Mouse (Mus musculus): ENCODE results near the gene Vps33b.
A peak's percentile ranks its signal among the peaks of the same experiment; 100 is the strongest.

Gene Vps33b

DNA sequence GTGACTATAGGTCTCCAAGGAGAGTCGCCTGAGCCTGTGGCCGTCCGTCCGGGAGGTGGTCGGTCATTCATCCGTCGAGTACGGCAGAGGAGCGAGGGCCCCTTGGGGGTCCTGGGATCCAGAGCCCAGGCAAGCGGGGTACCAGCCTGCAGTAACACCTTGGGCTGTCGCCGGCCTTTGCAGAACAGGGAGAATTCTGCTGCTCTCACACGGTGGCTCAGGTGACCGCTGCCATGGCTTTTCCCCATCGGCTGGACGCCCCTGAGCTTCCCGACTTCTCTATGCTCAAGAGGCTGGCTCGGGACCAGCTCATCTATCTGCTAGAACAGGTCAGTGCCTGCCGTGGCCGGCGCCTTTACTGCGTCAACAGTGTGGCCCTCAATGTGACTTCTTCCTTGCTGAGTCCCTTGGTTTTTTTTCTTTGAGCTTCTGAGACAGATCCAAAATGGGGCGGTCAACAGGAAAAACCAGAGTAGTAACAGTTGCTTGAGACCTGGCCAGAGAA lies 354 bp downstream of the Vps33b start:
- no peak for DNase-seq (ENCODE audit: low spot score)

DNA sequence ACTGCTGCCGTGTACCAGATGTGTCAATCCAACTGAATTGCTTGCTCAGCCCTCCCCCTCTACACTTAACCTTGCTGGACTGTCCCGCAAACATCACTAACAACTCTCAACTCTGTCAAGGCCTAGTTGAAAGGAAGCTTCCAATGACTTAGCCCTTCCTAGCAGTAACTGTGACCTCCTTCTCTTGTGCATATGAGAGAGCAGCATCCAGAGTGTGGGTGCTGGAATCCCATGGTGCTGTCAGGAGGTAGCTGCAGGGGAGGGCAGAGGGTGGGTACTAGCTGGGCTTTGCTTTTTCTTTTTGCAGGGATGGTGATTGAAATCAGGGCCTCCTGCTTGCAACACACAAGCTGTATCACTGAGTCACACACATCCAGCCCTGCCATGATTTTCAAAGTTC lies 4.0 kb downstream of the Vps33b start:
- DNase-seq (ENCODE audit: low spot score): no peak

DNA sequence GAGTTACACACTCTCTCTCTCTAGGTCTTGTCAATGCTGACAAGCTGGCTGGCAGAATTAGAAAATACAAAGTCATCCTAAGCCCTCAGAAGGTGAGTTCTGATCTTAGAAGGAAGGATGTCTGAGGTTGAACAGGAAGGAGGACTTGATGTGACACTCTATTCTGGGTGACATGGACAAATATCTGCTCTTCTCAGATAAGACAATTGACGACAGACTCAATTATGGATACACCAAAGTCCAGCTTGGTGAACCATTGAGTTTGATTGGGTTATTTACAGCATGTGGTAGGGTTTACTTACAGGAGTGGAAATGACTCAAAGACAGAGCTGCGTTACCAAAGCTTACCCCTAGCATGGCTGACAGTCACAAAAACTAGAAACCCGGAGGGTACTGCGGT lies 6.9 kb downstream of the Vps33b start:
- DNase-seq (ENCODE audit: low spot score): no peak

GRCm38 (mm10) chr7:80280032-80280431 lies 10.6 kb downstream of the Vps33b start:
- DNase-seq (ENCODE audit: low spot score): no peak

DNA sequence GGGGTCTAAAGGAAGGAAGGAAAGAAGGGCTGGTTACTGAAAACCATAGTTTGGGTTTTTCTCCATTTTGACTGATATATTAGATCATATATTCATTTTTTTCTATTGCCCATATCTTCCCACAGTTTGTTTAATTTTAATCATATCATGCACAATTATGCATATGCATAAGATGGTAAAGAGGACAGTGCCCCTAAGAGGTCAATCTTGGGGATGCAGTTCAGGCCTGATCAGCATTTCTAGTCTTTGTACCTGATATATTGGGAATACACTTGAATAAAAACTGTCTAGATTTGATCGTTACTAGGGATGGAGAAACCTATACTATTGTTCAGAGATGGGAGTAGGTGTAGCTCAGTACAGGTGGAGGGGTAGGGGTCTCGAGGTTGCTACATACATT lies 11.5 kb downstream of the Vps33b start:
- no peak for DNase-seq (ENCODE audit: low spot score)

- DNase-seq (ENCODE audit: low spot score): no peak
These were observed 12.2 kb downstream of the Vps33b start for GRCm38 (mm10) chr7:80281646-80282045.

DNA sequence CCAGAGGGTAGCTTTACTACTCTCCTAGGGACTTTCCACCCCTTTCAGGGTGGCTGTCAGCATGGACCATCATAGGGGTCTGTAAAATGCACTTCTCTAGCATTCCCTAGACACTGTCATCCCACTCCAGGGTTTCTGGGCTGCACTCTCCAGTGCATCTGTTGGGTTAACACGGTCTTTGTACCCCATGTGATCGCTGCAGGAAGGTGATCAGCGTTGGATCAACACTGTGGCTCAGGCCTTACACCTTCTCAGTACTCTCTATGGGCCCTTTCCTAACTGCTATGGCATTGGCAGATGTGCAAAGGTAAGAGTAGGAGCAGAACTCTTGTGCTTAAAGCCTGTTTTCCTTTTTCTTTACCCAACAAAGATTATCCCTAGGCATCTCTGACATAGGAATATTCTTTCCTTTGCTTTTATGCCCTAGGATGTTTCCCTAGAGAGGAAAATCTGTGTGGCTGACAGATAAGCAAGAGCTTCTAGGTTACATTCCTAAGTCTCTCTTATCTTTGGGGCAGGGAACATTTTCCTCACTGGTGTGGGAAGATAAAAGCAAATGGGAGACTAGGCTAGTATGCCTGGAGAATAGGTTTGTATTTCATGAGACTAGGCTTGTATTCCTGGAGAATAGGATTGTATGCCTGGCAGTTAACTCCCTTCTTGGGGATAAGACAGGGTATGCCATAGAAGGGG lies 13.9 kb downstream of the Vps33b start:
- no peak for DNase-seq (ENCODE audit: low spot score)

GRCm38 (mm10) chr7:80284391-80284790 lies 14.9 kb downstream of the Vps33b start:
- no peak for DNase-seq (ENCODE audit: low spot score)

DNA sequence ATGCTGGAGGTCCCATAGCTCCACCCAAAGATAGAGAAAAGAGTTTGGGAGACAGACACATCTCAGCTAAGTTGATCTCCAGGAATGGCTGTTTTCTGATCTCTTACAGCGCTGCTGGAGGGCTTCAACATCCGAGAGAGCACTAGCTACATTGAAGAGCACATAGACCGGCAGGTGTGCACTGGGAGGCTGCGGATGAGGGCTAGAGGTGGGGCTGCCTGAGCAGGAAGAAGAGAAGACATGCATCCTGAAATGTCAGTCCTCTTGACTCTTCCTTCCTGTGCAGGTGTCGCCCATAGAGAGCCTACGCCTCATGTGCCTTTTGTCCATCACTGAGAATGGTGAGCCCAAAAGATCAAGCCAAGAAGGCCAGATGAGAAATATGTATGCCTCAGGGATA lies 16.3 kb downstream of the Vps33b start:
- DNase-seq (ENCODE audit: low spot score): no peak

GRCm38 (mm10) chr7:80287736-80288135 lies 18.3 kb downstream of the Vps33b start:
- DNase-seq (ENCODE audit: low spot score): no peak

DNA sequence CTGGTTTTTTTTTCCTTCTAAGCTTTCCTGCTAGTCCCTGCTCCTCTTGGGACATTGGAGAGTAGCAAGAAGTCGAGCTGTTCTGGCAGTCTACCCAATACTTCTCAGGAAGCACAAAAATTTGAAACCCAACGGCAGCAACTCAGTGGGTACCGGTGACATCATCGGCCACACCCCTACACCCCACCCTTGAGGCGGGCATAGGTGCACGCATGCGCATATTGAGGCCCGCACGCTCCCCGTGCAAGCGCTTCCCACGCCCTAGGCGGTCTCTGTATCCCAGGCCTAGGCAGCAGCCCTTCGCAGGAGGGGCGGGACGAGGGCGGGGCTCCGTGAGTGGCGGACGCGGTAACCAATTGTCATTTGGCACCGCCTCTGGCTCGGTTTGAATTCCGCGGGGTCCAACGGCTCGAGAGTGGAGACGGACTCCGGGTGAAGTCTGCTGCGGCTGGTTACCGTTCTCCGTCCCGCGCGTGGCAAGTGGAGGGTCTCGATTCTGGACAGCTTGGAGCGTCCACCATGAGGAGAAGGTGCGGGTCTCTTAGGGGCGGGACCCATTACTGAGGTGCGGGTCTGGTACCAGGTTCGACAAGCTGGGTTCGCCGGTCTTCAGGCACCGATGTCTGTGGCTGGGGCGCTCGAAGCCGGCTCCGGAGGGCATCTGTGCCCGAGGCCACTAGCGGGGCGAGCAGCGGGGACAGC lies 24.8 kb downstream of the Vps33b start, which contains the start of gene Prc1:
Prc1 (plus strand) TSS at position 389 of the 702 bp plus-strand sequence.
- DNase-seq (ENCODE audit: low spot score): peak; percentile 98

DNA sequence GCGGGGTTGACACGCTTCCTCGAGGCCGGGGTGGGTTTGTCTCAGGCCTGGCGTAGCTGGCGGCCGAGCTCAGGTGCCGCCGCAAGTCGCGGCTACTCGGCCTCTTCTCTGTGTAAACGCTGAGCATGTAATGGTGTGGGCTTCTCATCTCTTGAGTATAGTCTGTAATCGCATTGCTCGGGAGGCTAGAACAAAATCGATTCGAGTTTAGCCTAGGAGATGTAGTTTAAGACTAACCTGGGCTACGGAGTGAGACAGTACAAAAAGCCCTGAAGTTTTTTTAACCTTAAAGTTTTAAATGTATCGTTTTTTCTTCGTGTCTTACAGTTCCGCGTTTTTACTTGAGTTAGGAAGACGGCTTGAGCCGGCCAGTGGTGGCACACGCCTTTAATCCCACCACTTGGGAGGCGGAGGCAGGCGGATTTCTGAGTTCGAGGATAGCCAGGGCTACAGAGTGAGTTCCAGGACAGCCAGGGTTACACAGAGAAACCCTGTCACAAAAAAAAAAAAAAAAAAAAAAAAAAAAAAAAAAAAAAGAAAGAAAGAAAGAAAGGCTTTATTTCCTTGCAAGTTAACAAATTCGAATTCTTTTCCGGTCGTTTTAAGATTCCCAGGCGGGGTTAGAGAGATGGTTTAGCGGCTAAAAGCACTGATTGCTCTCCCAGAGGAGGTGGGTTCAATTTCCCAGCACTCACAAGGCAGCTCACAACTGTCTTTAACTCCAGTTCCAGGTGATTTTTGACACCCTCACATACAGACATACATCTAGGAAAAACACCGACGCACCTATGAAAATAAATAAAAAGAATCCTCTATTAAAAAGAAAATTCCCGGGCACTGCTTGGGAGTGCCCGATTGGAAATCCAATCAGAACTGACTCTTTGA lies 25.6 kb downstream of the Vps33b start:
- no peak for DNase-seq (ENCODE audit: low spot score)

DNA sequence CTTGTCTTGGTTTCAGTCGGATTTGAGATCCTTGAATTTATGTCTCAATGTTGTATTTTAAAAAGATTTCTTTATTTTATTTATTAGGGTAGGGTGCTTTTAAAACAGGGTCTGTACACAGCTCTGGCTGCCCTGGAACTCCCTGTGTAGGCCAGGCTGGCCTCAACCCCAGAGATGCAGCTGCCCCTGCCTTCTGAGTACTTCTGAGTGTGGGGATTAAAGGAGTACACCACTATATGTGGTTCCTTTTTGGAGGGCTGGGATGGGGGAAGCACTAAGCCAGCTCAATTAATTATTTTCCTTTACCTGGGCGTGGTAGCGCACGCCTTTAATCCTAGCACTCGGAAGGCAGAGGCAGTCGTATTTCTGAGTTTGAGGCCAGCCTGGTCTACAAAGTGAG lies 27.0 kb downstream of the Vps33b start:
- no peak for DNase-seq (ENCODE audit: low spot score)

DNA sequence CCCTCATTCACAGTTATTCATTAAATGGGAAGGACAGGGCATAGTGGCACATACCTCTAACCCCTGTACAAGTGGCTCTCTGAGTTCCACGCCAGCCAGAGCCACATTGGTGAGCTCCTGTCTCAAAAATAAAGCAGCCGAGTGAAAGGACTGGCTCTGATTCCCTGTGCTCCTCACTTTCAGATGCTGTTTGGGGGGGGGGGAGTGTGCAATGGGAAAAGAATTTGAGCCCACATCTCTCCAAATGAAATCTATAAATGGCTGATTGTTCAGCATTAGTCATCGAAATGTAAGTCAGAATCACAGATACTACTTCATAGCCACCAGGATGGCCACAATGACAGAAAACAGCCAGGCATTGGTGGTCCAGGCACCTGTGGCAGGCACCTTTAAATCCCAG lies 27.6 kb downstream of the Vps33b start:
- no peak for DNase-seq (ENCODE audit: low spot score)

DNA sequence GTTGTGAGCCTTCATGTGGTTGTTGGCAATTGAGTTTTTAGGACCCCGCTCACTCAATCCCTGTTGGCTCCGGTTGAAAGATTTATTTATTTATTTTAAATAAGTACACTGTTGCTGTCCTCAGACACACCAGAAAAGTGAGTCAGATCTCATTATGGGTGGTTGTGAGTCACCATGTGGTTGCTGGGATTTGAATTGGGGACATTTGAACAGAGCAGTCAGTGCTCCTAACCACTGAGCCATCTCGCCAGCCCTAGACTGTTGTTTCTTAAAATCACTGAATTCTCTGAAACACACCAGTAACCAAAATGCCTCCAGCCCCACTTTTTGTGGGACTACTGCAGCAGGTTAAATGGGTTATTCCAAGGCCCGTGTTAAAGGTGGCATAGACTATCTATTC lies 29.3 kb downstream of the Vps33b start:
- no peak for DNase-seq (ENCODE audit: low spot score)

DNA sequence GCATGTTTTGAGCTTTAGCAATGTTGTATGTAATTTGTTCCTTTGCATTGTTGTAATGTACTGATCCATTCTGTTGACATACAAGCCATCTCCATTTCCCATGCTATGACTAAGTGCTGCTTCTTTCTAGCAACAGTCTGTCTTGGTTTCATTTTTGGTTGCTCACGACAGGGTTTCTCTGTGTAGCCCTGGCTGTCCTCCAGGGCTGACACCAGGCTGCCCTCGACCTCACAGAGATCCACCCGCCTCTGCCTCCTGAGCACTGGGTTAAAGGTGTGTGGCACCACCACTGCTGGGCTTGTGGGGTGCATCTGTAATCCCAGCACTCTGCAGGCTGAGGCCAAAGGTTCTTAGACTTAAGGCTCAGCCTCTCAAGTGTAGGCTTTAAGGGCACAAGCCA lies 30.1 kb downstream of the Vps33b start:
- DNase-seq (ENCODE audit: low spot score): no peak

- DNase-seq (ENCODE audit: low spot score): no peak
These were observed 32.1 kb downstream of the Vps33b start for GRCm38 (mm10) chr7:80301522-80301921.

- DNase-seq (ENCODE audit: low spot score): no peak
These were observed 38.3 kb downstream of the Vps33b start for GRCm38 (mm10) chr7:80307766-80308165.

GRCm38 (mm10) chr7:80310771-80311170 lies 41.3 kb downstream of the Vps33b start:
- no peak for DNase-seq (ENCODE audit: low spot score)

GRCm38 (mm10) chr7:80315733-80316132 lies 46.3 kb downstream of the Vps33b start:
- no peak for DNase-seq (ENCODE audit: low spot score)

DNA sequence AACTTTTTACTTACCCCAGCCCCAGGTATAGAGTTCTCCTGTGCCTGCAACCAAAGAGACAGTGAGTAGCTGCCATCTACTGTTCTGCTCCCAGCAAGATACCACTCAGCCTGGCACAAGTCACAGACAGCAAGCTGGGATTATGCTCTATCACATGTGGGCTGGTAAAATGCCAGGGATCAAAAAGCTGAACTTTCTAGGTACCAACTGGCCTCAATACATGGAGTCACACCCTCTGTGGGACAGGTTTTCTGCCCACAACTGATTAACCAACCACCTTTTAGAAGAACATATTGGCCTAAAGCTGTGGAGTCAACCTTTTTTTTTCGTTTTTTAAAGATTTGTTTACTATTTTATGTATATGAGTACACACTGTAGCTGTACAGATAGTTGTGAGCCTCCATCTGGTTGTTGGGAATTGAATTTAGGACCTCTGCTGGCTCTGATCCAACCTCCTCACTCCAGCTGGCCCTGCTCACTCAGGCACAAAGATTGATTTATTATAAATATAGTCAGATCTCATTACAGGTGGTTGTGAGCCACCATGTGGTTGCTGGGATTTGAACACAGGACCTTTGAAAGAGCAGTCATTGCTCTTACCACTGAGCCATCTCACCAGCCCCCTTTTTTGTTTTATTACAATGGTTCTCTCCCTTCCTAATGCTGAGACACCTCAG lies 48.1 kb downstream of the Vps33b start:
- no peak for DNase-seq (ENCODE audit: low spot score)

DNA sequence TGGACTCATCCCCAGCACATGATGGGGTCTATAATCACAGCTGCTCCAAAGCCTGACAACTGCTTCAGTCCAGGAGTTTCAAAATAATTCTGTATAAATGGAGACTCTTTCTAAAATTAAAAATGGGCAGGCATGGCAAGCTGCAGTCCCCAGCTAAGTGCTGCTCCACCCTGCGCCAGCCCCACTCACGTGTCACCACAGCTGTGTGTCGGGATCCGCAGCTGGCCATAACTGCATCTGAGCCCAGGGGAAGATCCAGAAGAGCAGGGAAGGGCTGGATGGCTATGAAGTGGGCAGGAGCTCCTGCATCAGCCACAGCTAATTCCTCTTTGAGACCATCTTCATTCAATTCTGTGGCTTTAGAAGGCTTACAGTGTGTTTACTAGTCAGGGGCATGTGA lies 49.2 kb downstream of the Vps33b start:
- DNase-seq (ENCODE audit: low spot score): no peak

Data from ovary, postnatal 14 days (tissue).